Mouse (Mus musculus): ENCODE measurements around the gene Elane. TPM values are rescaled to one million over a fixed set of nuclear protein-coding genes. Genes with fewer than 3 reads are reported as not detected.
"Not testable (repeated sequence)": the region's sequence is repeated elsewhere in the genome, so short reads cannot be mapped to it uniquely, and the experiment has no call there.

Gene Elane
- polyA plus RNA-seq, 1 experiment from 2014 or later = not detected

DNA sequence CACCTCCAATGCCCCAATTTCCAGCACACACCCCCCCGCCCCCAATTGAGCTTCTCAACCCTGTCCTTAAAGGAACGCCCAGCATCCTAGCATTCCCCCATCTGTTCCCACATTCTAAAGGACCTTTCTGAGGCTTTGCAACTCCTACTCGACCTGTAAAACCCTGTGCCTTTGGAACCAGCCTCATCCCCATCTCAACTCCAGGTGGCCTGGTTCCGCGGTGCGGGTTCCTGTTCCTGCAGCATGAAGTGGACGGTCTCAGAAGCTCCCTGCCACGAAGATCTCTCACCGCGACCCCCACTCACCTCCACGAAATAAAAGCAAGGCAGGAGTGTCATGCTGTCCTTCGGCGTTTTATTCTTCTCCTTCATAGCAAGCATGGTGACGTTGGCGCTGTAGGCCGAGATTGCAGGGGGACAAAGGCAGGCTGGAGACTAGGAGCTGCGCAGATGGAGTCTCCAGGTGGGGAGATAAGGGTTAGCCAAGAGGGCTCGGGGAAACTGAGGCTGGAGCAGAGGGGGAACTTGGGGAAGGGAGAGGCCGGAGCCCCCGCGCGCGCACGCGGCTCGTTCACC lies 12.2 kb upstream of the Elane start:
- ATAC-seq (ENCODE audit: low FRiP score) = peak; percentile 47
- peak overlapping the region; percentile 94 for H3K9ac ChIP-seq
- H3K4me2 ChIP-seq (replicated peaks) = peak overlapping the region; percentile 81
- peak overlapping the region; percentile 96 for H3K27ac ChIP-seq
- H3K9me3 ChIP-seq (replicated peaks) = no peaks in the 10 kb centered on the region
- peaks cover 48% of the 10 kb centered on the region for H3K4me1 ChIP-seq
- H3K4me3 ChIP-seq = peak overlapping the region; percentile 60
- 1% methylated on average over 26 of the region's 26 CpGs for WGBS
- no peaks in the 10 kb centered on the region for H3K27me3 ChIP-seq
- H3K36me3 ChIP-seq = peaks cover 28% of the 10 kb centered on the region

DNA sequence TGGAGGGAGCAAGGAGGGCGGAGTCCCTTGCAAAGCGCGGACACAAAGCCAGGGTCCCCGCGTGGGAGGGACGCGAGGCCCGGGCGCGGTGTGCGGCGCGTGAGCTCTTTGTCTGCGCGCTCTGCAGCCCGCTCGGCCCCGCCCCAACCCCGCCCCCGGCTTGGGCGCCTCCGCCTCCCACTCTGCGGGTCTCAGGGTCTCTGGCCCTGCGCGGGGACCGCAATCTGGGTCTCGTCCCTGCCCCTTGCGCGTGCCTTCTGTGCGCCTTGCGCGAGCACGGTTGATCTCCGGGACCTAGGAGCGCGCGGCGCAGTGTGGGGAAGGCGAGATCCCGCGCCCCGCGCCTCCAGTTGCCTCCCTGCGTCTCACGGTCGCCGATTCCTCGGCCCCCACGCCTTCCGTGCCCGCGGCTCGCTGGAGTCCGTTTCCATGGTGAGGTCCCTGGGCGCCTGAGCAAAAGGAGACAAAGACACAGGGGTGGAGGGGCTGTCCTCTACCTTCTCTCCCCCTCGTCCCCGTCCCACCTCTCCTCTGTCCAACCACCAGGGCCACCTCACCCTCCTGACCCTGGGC lies 11.7 kb upstream of the Elane start, which contains the start of the genes Prtn3 and Plppr3:
Gene Prtn3 (plus strand): TSS at position 187 of the 573 bp plus-strand sequence.
Gene Plppr3 (minus strand): TSS at position 345 of the 573 bp plus-strand sequence.
- peak within 1 kb of the TSS; percentile 94 for H3K9ac ChIP-seq
- H3K4me1 ChIP-seq = peaks cover 44% of the 10 kb centered on the region
- H3K27me3 ChIP-seq = no peaks in the 10 kb centered on the region
- peak within 1 kb of the TSS; percentile 81 for H3K4me2 ChIP-seq (replicated peaks)
- peak within 1 kb of the TSS; percentile 60 for H3K4me3 ChIP-seq
- H3K9me3 ChIP-seq (replicated peaks) = no peaks in the 10 kb centered on the region
- peaks cover 23% of the 10 kb centered on the region for H3K36me3 ChIP-seq
- peak; percentile 93 for ATAC-seq (ENCODE audit: low FRiP score)
- peak within 1 kb of the TSS; percentile 96 for H3K27ac ChIP-seq
- WGBS = under 1% methylated on average over 56 of the region's 57 CpGs

DNA sequence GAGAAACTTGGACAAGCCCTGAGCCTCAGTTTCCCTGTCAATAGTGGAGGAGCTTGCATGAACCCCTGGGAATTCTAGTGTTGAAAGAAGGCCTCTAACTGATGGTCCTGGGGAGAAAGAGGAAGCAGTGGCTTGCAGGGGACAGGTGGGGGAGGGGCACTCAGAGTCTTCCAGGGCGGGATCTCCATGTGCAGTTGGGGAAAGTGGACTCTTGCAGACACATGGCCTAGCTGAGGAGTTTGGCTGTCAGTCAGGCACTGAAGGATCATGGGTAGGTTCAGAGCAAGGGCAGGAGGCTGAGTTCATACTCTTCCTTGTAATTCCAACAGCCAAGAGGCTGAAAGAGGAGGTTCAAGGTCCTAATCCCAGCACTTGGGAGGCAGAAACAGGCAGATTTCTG lies 8.9 kb upstream of the Elane start:
- no peak overlapping the region for H3K4me2 ChIP-seq (replicated peaks)
- WGBS = 33% methylated on average over 1 of the region's 1 CpGs
- no peak overlapping the region for H3K27ac ChIP-seq
- ATAC-seq (ENCODE audit: low FRiP score) = no peak
- H3K9me3 ChIP-seq (replicated peaks) = no peaks in the 10 kb centered on the region
- H3K4me1 ChIP-seq = peaks cover 31% of the 10 kb centered on the region
- no peaks in the 10 kb centered on the region for H3K36me3 ChIP-seq
- no peak overlapping the region for H3K9ac ChIP-seq
- H3K27me3 ChIP-seq = peaks cover 22% of the 10 kb centered on the region
- no peak overlapping the region for H3K4me3 ChIP-seq

GRCm38 (mm10) chr10:79877757-79878156 lies 8.3 kb upstream of the Elane start:
- Histone ChIP-seq H3K9me3 (replicated peaks) (no peaks in the 10 kb centered on the region), H3K4me1 (peaks cover 29% of the 10 kb centered on the region), H3K4me3 (no peak overlapping the region), H3K9ac (no peak overlapping the region), H3K36me3 (no peaks in the 10 kb centered on the region), H3K27ac (no peak overlapping the region), H3K27me3 (peaks cover 27% of the 10 kb centered on the region), H3K4me2 (replicated peaks) (no peak overlapping the region)
- 42% methylated on average over 12 of the region's 12 CpGs for WGBS
- no peak for ATAC-seq (ENCODE audit: low FRiP score)

- no peak for ATAC-seq (ENCODE audit: low FRiP score)
- Histone ChIP-seq H3K36me3 (no peaks in the 10 kb centered on the region), H3K27me3 (peaks cover 43% of the 10 kb centered on the region), H3K4me1 (peaks cover 28% of the 10 kb centered on the region), H3K4me2 (replicated peaks) (no peak overlapping the region), H3K9me3 (replicated peaks) (no peaks in the 10 kb centered on the region), H3K4me3 (no peak overlapping the region), H3K27ac (no peak overlapping the region), H3K9ac (no peak overlapping the region)
- WGBS = 29% methylated on average over 3 of the region's 3 CpGs
Observed at GRCm38 (mm10) chr10:79879527-79879926, 6.5 kb upstream of the Elane start.

DNA sequence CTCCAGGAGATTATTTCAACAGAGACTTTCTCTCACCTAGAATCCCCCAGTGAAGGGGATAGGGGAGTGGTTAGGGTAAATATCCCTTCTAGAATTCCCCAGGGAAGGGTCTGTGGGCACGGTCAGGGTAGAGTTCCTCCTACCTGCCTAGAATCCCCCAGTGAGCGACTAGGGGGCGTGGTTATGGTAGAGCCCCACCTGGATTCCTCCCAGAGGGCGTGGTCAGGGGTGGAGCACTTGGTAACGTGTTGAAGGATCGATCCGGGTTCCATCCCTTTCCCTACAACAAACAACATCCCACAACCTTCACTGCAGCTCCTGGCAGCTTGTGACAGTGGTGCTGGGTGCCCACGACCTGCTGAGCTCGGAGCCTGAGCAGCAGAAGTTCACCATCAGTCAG lies 5.3 kb upstream of the Elane start:
- peaks cover 43% of the 10 kb centered on the region for H3K27me3 ChIP-seq
- H3K4me3 ChIP-seq = no peak overlapping the region
- H3K4me1 ChIP-seq = peaks cover 18% of the 10 kb centered on the region
- H3K9ac ChIP-seq = no peak overlapping the region
- WGBS = 17% methylated on average over 9 of the region's 9 CpGs
- no peaks in the 10 kb centered on the region for H3K9me3 ChIP-seq (replicated peaks)
- no peak overlapping the region for H3K27ac ChIP-seq
- no peaks in the 10 kb centered on the region for H3K36me3 ChIP-seq
- no peak for ATAC-seq (ENCODE audit: low FRiP score)
- no peak overlapping the region for H3K4me2 ChIP-seq (replicated peaks)

DNA sequence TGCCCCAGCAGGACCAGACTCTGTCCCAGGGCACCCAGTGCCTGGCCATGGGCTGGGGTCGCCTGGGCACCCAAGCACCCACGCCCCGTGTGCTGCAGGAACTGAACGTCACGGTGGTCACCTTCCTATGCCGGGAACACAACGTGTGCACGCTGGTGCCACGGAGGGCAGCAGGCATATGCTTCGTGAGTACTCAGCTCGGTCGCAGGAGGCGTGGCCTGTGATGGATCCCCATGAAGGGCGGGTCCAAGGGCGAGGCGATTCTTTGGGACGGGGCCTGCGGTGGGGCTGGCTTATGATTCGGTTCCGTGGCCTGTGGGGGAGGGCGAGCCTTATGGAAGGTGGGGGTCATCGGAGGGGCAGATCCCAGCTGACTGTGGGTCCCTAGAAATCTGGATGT lies 4.1 kb upstream of the Elane start:
- H3K9me3 ChIP-seq (replicated peaks) = no peaks in the 10 kb centered on the region
- no peak for ATAC-seq (ENCODE audit: low FRiP score)
- peaks cover 43% of the 10 kb centered on the region for H3K27me3 ChIP-seq
- H3K4me2 ChIP-seq (replicated peaks) = peak overlapping the region; percentile 43
- peak overlapping the region; percentile 10 for H3K4me3 ChIP-seq
- H3K4me1 ChIP-seq = peaks cover 18% of the 10 kb centered on the region
- H3K36me3 ChIP-seq = no peaks in the 10 kb centered on the region
- H3K27ac ChIP-seq = no peak overlapping the region
- H3K9ac ChIP-seq = peak overlapping the region; percentile 35; the same call in 1 of the 2 replicates
- WGBS = 9% methylated on average over 22 of the region's 22 CpGs

DNA sequence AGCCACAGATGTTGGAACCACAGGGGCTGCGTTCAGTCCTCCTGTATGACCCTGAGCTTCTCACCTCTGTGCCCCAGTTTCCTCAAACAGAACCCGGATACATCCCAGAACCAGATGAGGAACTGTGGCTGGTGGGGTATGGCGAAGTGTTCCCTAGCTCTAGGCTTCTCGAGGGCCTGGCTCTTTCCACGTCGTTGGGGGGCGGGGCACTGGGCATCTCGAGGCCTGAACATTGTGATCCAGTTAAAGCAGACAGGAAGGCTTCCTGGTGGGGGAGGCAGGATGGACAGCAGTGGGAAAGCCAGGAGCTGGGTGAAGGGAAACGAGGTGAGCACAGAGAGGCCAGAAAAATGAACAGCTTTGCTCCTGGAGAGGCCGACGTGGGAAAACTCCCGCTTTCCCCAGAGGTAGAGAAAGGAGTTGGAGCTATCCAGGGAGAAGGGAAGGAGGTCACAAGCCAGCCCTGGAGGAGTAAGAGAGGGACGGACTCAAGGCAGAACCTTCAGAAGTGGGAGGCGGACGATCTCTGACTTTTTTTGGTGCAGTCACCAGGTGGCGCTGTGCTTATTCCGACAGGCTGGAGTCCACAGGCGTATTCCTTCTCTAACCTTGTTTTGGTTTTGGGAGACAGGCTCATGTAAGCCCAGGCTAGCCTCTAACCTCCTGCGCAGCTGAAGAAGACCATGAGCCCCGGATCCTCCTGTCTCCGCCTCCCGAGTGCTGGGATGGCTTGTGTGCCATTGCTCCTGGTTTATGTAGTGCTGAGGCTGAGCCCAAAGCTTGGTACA lies 2.6 kb upstream of the Elane start:
- Histone ChIP-seq H3K4me3 (no peak overlapping the region), H3K4me1 (peaks cover 18% of the 10 kb centered on the region), H3K4me2 (replicated peaks) (no peak overlapping the region), H3K27ac (no peak overlapping the region), H3K9ac (no peak overlapping the region), H3K27me3 (peaks cover 46% of the 10 kb centered on the region), H3K9me3 (replicated peaks) (no peaks in the 10 kb centered on the region), H3K36me3 (no peaks in the 10 kb centered on the region)
- WGBS = 15% methylated on average over 22 of the region's 22 CpGs
- ATAC-seq (ENCODE audit: low FRiP score) = no peak

- Histone ChIP-seq H3K4me1 (peaks cover 17% of the 10 kb centered on the region), H3K4me2 (replicated peaks) (no peak overlapping the region), H3K36me3 (no peaks in the 10 kb centered on the region), H3K9ac (no peak overlapping the region), H3K27ac (no peak overlapping the region), H3K9me3 (replicated peaks) (no peaks in the 10 kb centered on the region), H3K27me3 (peaks cover 46% of the 10 kb centered on the region), H3K4me3 (no peak overlapping the region)
- 59% methylated on average over 4 of the region's 4 CpGs for WGBS
- no peak for ATAC-seq (ENCODE audit: low FRiP score)
Observed at GRCm38 (mm10) chr10:79884446-79884845, 1.6 kb upstream of the Elane start.

DNA sequence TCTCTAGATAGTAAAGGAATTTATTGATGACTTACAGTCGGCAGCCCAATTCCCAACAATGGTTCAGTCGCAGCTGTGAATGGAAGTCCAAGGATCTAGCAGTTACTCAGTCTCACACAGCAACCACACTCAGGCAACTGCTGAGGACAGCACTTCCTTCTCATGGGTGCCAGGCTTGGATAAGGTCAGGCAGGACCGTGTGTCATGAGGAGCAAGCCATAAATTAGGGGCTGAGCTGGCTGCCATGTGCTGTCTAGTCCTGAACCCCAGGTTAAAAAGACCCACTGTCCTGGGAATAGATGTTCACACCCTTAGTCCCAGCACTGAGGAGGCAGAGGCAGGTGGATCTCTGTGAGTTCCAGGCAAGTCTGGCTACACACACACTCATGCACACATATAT lies 1.1 kb upstream of the Elane start:
- not testable (repeated sequence) for H3K9ac ChIP-seq; H3K9me3 ChIP-seq (replicated peaks); H3K4me3 ChIP-seq; H3K27ac ChIP-seq; H3K36me3 ChIP-seq; H3K4me2 ChIP-seq (replicated peaks); ATAC-seq (ENCODE audit: low FRiP score)
- peaks cover 15% of the 10 kb centered on the region for H3K4me1 ChIP-seq
- WGBS = 77% methylated on average over 3 of the region's 3 CpGs
- peaks cover 46% of the 10 kb centered on the region for H3K27me3 ChIP-seq

DNA sequence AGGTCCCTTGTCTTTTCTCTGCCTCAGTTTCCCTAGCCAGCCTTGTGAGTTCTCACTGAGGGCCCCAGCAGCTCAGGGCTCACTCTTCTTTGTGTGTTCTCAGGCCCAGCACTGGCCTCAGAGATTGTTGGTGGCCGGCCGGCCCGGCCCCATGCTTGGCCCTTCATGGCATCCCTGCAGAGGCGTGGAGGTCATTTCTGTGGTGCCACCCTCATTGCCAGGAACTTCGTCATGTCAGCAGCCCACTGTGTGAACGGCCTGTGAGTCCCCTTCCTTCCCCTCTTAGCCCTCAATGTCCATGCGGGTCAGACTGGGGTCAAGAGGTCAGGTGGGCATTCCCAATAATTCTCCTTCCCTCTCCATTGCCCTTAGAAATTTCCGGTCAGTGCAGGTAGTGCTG lies 564 bp downstream of the Elane start:
- H3K9ac ChIP-seq = no peak overlapping the region
- ATAC-seq (ENCODE audit: low FRiP score) = no peak
- no peak overlapping the region for H3K4me3 ChIP-seq
- H3K9me3 ChIP-seq (replicated peaks) = no peaks in the 10 kb centered on the region
- no peaks in the 10 kb centered on the region for H3K36me3 ChIP-seq
- no peak overlapping the region for H3K4me2 ChIP-seq (replicated peaks)
- H3K4me1 ChIP-seq = peaks cover 14% of the 10 kb centered on the region
- peaks cover 30% of the 10 kb centered on the region for H3K27me3 ChIP-seq
- no peak overlapping the region for H3K27ac ChIP-seq
- WGBS = 82% methylated on average over 8 of the region's 8 CpGs

GRCm38 (mm10) chr10:79889386-79889785 lies 3.3 kb downstream of the Elane start:
- no peak overlapping the region for H3K4me2 ChIP-seq (replicated peaks)
- 89% methylated on average over 2 of the region's 2 CpGs for WGBS
- no peak for ATAC-seq (ENCODE audit: low FRiP score)

More at GRCm38 (mm10) chr10:79889386-79889785, 3.3 kb downstream of the Elane start:
- no peak overlapping the region for H3K27ac ChIP-seq
- H3K4me1 ChIP-seq = no peaks in the 10 kb centered on the region
- H3K4me3 ChIP-seq = no peak overlapping the region
- H3K9ac ChIP-seq = no peak overlapping the region
- H3K27me3 ChIP-seq = 0 out of 2 replicates have a peak, but pooled peaks cover 4% of the 10 kb centered on the region
- H3K36me3 ChIP-seq = peaks cover 7% of the 10 kb centered on the region; the same call in 1 of the 2 replicates
- H3K9me3 ChIP-seq (replicated peaks) = no peaks in the 10 kb centered on the region

All from hindbrain, embryonic 12.5 days (tissue).